Mouse (Mus musculus) ES-E14 (cell line): ENCODE measurements around the gene Dip2b.

ENCODE experiments used
- CHD2 ChIP-seq: IDR thresholded peaks from 2 replicates; pipeline ENCODE4 v1.6.1; 2014; ENCODE audit warnings: mild to moderate bottlenecking, low read depth, low read length, inconsistent platforms
- HCFC1 ChIP-seq: IDR thresholded peaks from 2 replicates; pipeline ENCODE4 v1.6.1; 2012; ENCODE audit warnings: low read length, inconsistent platforms, borderline replicate concordance; ENCODE audit not compliant: insufficient read depth
- ZC3H11A ChIP-seq: IDR thresholded peaks from 2 replicates; pipeline ENCODE4 v1.6.1; 2012; ENCODE audit warnings: low read depth, mild to moderate bottlenecking, inconsistent platforms, low read length, borderline replicate concordance

- TF ChIP-seq CHD2 (no peak), ZC3H11A (no peak), HCFC1 (no peak)
These were observed 33.4 kb downstream of the Dip2b start for GRCm38 (mm10) chr15:100071819-100072218.
